Mouse (Mus musculus) liver, embryonic 14.5 days (tissue): ENCODE data around the gene Fam81a. TPM values are rescaled to one million over a fixed set of nuclear protein-coding genes. Genes with fewer than 3 reads are reported as not detected.

Experiments
- ATAC-seq: fragments of 200-750 bp; cut with Nextera tagmentation; 2 replicates; pipeline ENCODE4 v1.8.0; 2017; ENCODE audit warnings: moderate number of reproducible peaks, mild to moderate bottlenecking, moderate library complexity; ENCODE audit not compliant: insufficient read depth
- DNase-seq, 3 experiments: peaks; one replicate each; pipeline ENCODE4 v3.0.0-alpha.2; 2012 to 2013; ENCODE audit warnings: low read depth in 3 of 3, low spot score in 3 of 3
- H3K27ac ChIP-seq: fragments of 300-500 bp; sonication (generic); 2 replicates; pipeline ENCODE4 v1.5.1; 2014; ENCODE audit warnings: moderate library complexity, mild to moderate bottlenecking, control low read depth, inconsistent platforms
- H3K27me3 ChIP-seq: fragments of 300-500 bp; sonication (generic); 2 replicates; pipeline ENCODE4 v1.6.1; 2014; ENCODE audit warnings: mild to moderate bottlenecking, low read length, moderate library complexity; ENCODE audit not compliant: control insufficient read depth, insufficient read depth
- H3K36me3 ChIP-seq: fragments of 300-500 bp; sonication (generic); replicated peaks from 2 replicates; pipeline ENCODE4 v1.6.1; 2014; ENCODE audit warnings: low read depth; ENCODE audit not compliant: control insufficient read depth, insufficient read depth
- H3K4me1 ChIP-seq, 2 experiments: fragments of 200-500 bp in 1 of 2; fragments of 300-500 bp in 1 of 2; sonication (generic) in 1 of 2; replicated peaks; 2 replicates each; pipeline ENCODE4 v1.6.1; 2012 to 2014; ENCODE audit warnings: antibody characterized with exemption in 1 of 2, inconsistent platforms in 1 of 2, low read length in 1 of 2; ENCODE audit not compliant: control insufficient read depth in 2 of 2, insufficient read depth in 2 of 2
- H3K4me2 ChIP-seq: fragments of 300-500 bp; sonication (generic); 2 replicates; pipeline ENCODE4 v1.6.1; 2014; ENCODE audit warnings: low read depth, mild to moderate bottlenecking, control low read depth, moderate library complexity
- H3K4me3 ChIP-seq, 2 experiments: fragments of 200-500 bp in 1 of 2; fragments of 300-500 bp in 1 of 2; sonication (generic) in 1 of 2; 2 replicates each; pipeline ENCODE4 v1.5.1; 2012 to 2014; ENCODE audit warnings: low read depth in 2 of 2, low read length in 2 of 2, mild to moderate bottlenecking in 2 of 2, control low read depth in 1 of 2, inconsistent platforms in 1 of 2, moderate library complexity in 1 of 2; ENCODE audit not compliant: insufficient read depth in 1 of 2
- H3K9ac ChIP-seq: fragments of 300-500 bp; sonication (generic); replicated peaks from 2 replicates; pipeline ENCODE4 v1.6.1; 2014; ENCODE audit warnings: mild to moderate bottlenecking, control low read depth, moderate library complexity
- H3K9me3 ChIP-seq: fragments of 300-500 bp; sonication (generic); 2 replicates; pipeline ENCODE4 v1.6.1; 2016; ENCODE audit warnings: low read length, mixed read lengths; ENCODE audit not compliant: control insufficient read depth
- CTCF ChIP-seq: IDR thresholded peaks from 2 replicates; pipeline ENCODE4 v1.5.1; 2016; ENCODE audit warnings: antibody characterized with exemption, low read depth, control low read depth
- EP300 ChIP-seq: IDR thresholded peaks from 2 replicates; pipeline ENCODE4 v1.6.1; 2016; ENCODE audit warnings: antibody characterized with exemption, low read depth
- WGBS: fragments of 180-500 bp; shearing (Covaris S2); extraction: QIAGEN DNeasy Blood & Tissue Kit; methylation state at CpG from one replicate; pipeline ENCODE4 v1.1.7; 2014; ENCODE audit not compliant: insufficient replicate concordance; 5-methylcytosine and 5-hydroxymethylcytosine counted together
- polyA plus RNA-seq, 2 experiments: library from polyadenylated mRNA; depleted of rRNA in 1 of 2; stranded (reverse) in 1 of 2; unstranded in 1 of 2; fragments of >200 nt; fragmentation: Nextera tagmentation in 1 of 2; extraction: Ambion mirVana in 1 of 2; gene quantifications; 2 replicates each; pipeline versions ENCODE4 v1.2.1 to v1.2.3; 2012 to 2014

Fam81a gene
- polyA plus RNA-seq (2012; rRNA removed) (0.23 and 0.36 TPM in 2 replicates), polyA plus RNA-seq (2014; fragmentation: Nextera tagmentation; extraction: Ambion mirVana) (0.40 and 0.47 TPM in 2 replicates)

- peak within 1 kb of the TSS in 1 of 2 experiments; percentile 41; a peak in 2 of 4 replicates for H3K4me3 ChIP-seq
- no peak within 1 kb of the TSS for H3K27ac ChIP-seq
- no peaks in the 10 kb centered on the region for H3K36me3 ChIP-seq
- H3K4me2 ChIP-seq = peak within 1 kb of the TSS; percentile 58
- H3K27me3 ChIP-seq = peaks cover 15% of the 10 kb centered on the region
- DNase-seq (no peak), ATAC-seq (no peak)
- no peaks in the 10 kb centered on the region for H3K9me3 ChIP-seq
- WGBS = 55% methylated on average over 7 of the region's 7 CpGs
- peaks cover 0 to 2% of the 10 kb centered on the region in 2 experiments; a peak in 2 of 4 replicates for H3K4me1 ChIP-seq
- no peak within 1 kb of the TSS for H3K9ac ChIP-seq
- no peak for TF ChIP-seq CTCF
- no peak for TF ChIP-seq EP300
Observed at GRCm38 (mm10) chr9:70142460-70142859, at the start of gene Fam81a. Gene Fam81a, minus strand, starts transcription at chr9:70142560.

GRCm38 (mm10) chr9:70182639-70183038, 40.3 kb upstream of the Fam81a start:
- Histone ChIP-seq H3K4me3 (no peak overlapping the region), H3K36me3 (no peaks in the 10 kb centered on the region), H3K27ac (no peak overlapping the region), H3K9me3 (no peaks in the 10 kb centered on the region), H3K27me3 (no peaks in the 10 kb centered on the region), H3K4me1 (no peaks in the 10 kb centered on the region), H3K9ac (no peak overlapping the region), H3K4me2 (no peak overlapping the region)
- 38% methylated on average over 7 of the region's 7 CpGs for WGBS
- ATAC-seq = no peak
- DNase-seq = no peak
- TF ChIP-seq CTCF (no peak), EP300 (no peak)

- Histone ChIP-seq H3K27me3 (no peaks in the 10 kb centered on the region), H3K4me3 (no peak overlapping the region), H3K4me2 (no peak overlapping the region), H3K9ac (no peak overlapping the region), H3K4me1 (no peaks in the 10 kb centered on the region), H3K36me3 (no peaks in the 10 kb centered on the region), H3K27ac (no peak overlapping the region), H3K9me3 (no peaks in the 10 kb centered on the region)
- DNase-seq (no peak), ATAC-seq (no peak)
- WGBS = 60% methylated on average over 12 of the region's 12 CpGs
- TF ChIP-seq CTCF (no peak), EP300 (no peak)
Observed at GRCm38 (mm10) chr9:70181719-70182118, 39.4 kb upstream of the Fam81a start.

GRCm38 (mm10) chr9:70176291-70176690, 33.9 kb upstream of the Fam81a start:
- 55% methylated on average over 3 of the region's 3 CpGs for WGBS
- Histone ChIP-seq H3K27me3 (no peaks in the 10 kb centered on the region), H3K4me1 (no peaks in the 10 kb centered on the region), H3K9me3 (no peaks in the 10 kb centered on the region), H3K4me2 (no peak overlapping the region), H3K36me3 (no peaks in the 10 kb centered on the region), H3K9ac (no peak overlapping the region), H3K4me3 (no peak overlapping the region), H3K27ac (no peak overlapping the region)
- no peak for TF ChIP-seq CTCF
- no peak for TF ChIP-seq EP300
- no peak for ATAC-seq
- DNase-seq = no peak

- no peak overlapping the region for H3K9ac ChIP-seq
- no peak overlapping the region for H3K4me2 ChIP-seq
- H3K4me3 ChIP-seq = no peak overlapping the region
- no peaks in the 10 kb centered on the region for H3K9me3 ChIP-seq
- DNase-seq (no peak), ATAC-seq (no peak)
- H3K4me1 ChIP-seq = no peaks in the 10 kb centered on the region
- H3K27me3 ChIP-seq = no peaks in the 10 kb centered on the region
- no peak overlapping the region for H3K27ac ChIP-seq
- WGBS = 42% methylated on average over 6 of the region's 6 CpGs
- TF ChIP-seq EP300 (no peak), CTCF (no peak)
- H3K36me3 ChIP-seq = no peaks in the 10 kb centered on the region
Observed at GRCm38 (mm10) chr9:70174896-70175295, 32.5 kb upstream of the Fam81a start.
